Mouse (Mus musculus) spleen, postnatal 4 days (tissue): ENCODE results near the gene Acer2.
"Not testable (repeated sequence)": the region's sequence is repeated elsewhere in the genome, so short reads cannot be mapped to it uniquely, and the experiment has no call there.

Experiments
- DNase-seq, 2 experiments: peaks; one replicate each; pipeline ENCODE4 v3.0.0; 2022; ENCODE audit warnings: low spot score in 2 of 2

Acer2 gene

GRCm38 (mm10) chr4:86874146-86874847, at the start of gene Acer2:
Gene Acer2 (plus strand): TSS chr4:86874396.
- peak; percentile 87 to 92 for DNase-seq

DNA sequence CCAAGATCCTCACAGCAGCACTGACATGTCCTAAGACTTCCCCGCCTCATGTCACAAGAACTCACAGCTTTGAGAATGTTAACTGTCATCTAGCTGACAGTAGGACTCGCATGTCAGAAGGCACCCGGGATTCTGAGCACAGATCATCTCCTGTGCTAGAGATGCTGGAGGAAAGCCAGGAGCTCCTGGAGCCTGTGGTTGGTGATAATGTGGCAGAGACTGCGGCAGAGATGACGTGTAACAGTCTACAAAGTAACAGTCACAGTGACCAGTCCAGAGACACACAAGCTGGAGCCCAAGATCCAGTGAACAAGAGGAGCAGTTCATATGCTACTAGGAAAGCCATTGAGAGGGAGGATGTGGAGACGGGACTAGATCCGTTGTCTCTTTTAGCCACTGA, 49.1 kb upstream of the Acer2 start:
- DNase-seq: no peak

GRCm38 (mm10) chr4:86831896-86832295, 42.3 kb upstream of the Acer2 start:
- DNase-seq: no peak

- DNase-seq: not testable (repeated sequence)
Observed at GRCm38 (mm10) chr4:86841141-86841540, 33.1 kb upstream of the Acer2 start.

DNA sequence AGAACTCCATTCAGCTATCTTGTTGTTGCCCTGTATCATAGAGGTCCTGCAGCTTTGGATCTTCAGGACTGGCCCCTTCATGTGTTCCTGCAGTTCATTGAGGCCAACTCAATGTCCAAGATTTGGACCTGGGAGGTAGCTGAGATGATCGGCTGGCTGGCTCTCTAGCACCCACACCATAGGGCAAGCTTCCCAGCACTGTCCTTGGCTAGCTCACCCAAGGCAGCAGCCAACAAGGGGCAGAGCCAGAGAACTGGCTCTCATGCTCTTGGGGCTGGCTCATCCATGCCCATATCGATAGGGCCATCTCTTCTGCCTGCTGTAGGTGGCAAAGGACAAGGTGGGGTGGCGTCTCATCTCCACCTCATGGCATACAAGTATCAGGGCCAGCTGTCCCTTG, 28.8 kb upstream of the Acer2 start:
- DNase-seq: no peak

DNA sequence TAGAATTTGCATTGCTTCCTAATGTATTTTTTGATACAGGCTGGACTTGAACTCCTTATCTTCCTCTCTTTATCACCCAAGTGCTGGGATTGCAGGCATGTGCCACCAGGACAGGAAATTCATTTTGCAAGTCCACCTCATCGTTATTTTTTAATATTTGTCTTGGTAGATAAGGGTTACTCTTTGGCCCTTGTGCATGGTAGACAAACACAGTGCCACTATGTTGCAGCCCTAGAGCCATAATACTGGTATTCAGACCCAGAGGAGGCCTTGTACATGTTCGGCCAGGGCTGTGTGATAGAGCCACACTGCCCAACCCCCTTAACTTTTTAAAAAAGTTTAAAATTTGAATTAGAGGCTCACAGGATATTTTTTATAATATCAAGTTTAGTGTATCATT, 26.9 kb upstream of the Acer2 start:
- DNase-seq: no peak

- DNase-seq: no peak
Observed at GRCm38 (mm10) chr4:86851331-86851730, 22.9 kb upstream of the Acer2 start.

GRCm38 (mm10) chr4:86852018-86852417, 22.2 kb upstream of the Acer2 start:
- no peak for DNase-seq

DNA sequence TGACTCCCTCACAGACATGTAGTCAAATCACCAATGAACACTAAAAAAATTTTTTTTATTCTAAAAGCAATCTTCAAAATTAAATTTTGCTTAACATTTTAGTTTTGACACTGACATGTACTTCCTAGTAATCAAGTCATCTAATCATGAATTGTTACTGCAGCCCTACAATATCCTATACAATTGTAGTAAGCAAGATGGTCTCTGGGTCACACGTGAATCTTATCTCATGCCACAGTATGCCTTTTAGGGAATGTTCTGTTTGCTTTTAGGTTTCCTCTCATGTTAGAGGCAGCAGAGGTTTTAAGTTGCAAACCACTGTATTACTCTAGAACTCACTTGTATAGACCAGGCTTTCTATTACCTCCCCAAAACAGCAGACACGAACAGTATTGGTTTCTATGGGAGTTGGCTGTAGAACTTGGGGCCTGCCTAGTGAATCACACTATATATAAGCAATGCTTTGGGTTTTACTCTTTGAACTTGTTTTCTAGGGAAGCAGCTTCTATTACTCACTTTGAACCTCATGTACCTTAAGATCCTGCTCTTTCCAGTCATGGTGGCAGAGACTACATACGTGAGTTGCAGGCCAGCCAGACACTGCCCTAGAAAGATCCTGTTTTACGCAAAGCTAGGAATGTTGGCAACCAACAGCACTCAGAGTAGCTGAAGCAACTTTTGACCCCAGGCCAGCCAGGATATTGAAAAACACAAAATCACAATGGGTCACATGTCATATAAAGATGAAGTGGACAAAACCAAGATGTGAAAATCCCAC, 21.2 kb upstream of the Acer2 start:
- DNase-seq: no peak

DNA sequence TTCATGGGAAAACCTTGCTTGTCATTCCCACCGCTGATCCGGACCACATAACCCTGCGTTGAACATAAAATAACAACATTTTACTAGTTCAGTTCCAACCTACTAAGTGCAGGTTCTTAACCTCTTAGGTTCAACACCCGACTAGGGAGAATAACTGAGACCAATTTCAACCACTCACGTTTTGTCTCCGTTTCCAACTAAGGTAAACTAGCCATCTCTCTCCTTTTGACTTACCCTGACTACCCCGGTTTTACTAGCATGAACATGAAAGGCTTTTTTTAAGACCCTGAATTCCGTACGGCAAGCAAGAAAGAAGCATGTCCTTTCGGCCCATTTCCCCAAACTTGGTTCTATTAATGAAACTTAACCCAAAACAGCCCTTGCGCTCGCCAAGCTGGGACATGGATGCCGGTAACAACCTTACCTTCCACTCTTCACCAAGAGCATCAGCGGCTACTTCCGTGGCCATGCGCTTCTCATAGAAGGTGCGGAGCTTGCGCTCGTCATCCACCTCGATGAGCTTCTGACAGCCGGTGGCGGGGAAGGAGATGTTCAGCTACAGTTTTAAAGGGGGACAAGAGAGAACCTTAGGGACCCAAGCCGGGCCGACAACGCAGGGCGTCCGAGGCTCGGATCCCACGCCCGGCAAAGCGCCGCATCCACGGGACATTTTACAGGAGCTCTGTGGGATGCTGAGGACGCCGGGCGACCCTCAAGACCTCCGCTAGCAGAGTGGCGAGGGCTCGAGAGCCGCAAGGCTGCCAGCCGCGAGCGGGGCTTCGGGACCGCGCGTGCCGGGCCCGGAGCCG, 17.7 kb upstream of the Acer2 start:
- DNase-seq: no peak

- peak; percentile 94 to 97 for DNase-seq
Observed at GRCm38 (mm10) chr4:86857113-86858069, 16.8 kb upstream of the Acer2 start, which contains the start of gene Rps6. Gene Rps6 (minus strand): TSS chr4:86857412.

DNA sequence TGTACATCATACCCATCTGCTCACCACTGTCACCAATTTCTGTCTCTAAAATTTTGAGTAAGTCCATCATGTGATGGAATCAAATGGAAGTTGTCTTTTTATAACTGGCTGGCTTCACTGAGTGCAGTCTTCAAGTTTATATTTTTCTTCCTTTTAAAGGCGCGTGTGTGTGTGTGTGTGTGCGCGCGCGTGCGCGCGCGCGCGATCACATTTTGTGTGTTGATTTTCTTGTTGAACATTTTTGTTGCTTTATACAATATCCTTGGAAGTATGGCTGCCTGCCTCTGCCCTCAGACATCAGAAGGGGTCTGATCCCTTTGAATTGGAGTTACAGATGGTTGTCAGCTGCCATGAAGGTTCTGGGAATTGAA, 16.1 kb upstream of the Acer2 start:
- DNase-seq: no peak

GRCm38 (mm10) chr4:86864087-86864486, 10.1 kb upstream of the Acer2 start:
- no peak for DNase-seq

- no peak for DNase-seq
Observed at GRCm38 (mm10) chr4:86871988-86872387, 2.2 kb upstream of the Acer2 start.

DNA sequence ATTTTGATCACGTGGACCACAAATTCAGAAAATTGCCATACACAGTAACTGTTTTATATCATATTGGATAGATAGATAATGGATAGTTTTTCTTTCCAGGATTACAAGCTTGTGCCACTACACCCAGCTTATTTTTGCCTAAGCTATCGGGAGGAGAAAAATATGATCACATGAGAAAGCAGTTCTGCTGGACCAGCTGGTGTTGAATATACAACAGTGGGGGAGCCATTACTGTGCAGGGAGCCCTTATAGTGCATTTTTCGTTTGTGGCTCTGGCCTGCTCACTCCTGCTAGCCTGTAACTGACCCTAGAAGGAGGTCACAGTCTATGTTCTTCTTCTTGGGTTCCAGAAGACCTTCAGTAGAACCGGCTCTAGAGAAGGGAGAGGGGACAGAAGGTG, 1.1 kb upstream of the Acer2 start:
- no peak for DNase-seq

DNA sequence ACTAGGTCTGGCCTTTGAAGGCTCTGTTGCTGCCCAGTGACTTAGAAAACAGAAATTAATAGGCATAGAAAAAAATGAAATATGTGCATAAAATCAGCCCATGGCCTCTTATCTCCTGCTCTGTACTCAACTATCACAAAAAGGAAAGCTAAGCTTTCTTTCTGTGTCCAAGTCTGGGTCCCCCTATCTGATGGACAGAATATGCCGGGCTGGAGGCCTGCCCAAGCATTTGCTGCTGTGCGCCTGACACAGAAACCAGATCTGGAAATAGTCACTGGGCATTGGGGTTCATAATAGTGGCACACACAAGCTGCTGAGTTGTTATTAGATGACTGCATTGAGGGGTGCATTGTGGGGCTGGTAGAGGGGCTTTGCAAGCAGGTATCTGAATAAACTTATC, 5.3 kb downstream of the Acer2 start:
- DNase-seq: no peak

DNA sequence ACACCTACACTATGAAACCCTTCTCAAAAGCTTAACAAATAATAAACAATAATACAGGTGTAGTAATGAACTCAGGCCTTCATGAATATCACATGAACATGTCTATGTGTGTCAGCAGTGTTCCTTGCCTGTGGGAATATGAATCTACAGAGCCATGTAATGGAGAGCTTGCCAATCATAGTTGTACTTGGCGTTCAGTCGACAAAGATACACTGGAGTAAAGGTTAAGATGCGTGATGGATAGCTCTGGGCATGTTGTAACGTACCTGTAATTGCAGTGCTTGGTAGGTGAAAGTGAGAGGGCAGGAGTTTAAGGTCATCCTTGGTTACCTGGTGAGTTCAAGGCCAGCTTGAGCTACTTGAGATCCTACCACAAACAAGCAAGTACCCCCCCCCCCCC, 7.0 kb downstream of the Acer2 start:
- no peak for DNase-seq

DNA sequence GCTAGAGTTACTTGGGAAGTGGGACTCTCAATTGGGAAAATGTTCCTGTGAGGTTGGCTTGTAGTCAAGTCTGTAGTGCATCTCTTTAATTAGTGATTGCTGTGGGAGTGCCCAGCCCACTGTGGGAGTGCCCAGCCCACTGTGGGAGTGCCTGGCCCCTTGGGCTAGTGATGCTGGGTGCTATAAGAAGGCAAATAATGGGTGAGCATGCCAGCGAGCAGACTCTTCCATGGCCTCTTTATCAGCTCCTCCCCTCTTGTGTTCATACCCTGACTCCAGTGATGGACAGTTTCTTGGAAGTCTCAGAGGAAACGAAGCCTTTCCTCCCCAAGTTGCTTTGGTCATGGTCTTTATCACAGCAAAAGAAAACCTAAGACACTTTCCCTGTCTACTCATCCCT, 8.2 kb downstream of the Acer2 start:
- DNase-seq: no peak

GRCm38 (mm10) chr4:86884945-86885344, 10.7 kb downstream of the Acer2 start:
- DNase-seq: peak; percentile 35 to 72

DNA sequence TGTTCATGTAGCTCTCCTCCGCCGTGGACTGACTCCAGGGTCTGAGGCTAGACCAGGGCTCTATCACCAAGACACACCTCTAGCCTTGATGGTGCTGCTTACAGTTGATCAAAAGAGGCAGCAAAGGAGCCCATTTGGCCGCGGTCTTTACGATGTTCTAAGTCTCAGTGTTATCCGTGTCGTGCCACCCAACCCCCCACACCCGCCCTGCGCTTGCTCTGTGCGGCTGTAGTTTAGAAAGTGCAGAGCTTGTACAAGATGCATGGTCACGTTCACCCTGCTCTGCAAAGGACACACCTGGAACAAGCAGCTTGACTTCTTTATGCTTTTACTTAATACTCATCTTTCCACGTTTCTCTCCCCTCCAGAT, 11.6 kb downstream of the Acer2 start:
- no peak for DNase-seq

GRCm38 (mm10) chr4:86886160-86886878, 12.1 kb downstream of the Acer2 start:
- DNase-seq: peak; percentile 23 to 62
